Mouse (Mus musculus) spleen, adult 18-20 months (tissue): ENCODE measurements around the gene Emc9.

Experiments used
- DNase-seq, 2 experiments: peaks; one replicate each; pipeline ENCODE4 v3.0.0; 2022; ENCODE audit warnings: mixed read lengths in 2 of 2

Gene Emc9

GRCm38 (mm10) chr14:55560202-55561073 lies 24.7 kb downstream of the Emc9 start, which contains the start of gene A730061H03Rik:
Gene A730061H03Rik, minus strand, starts transcription at chr14:55560406.
- DNase-seq = peak; percentile 96 to 97

- DNase-seq = peak; percentile 82 to 85
These were observed 25.3 kb downstream of the Emc9 start, which contains the start of gene Dcaf11 for GRCm38 (mm10) chr14:55559799-55560201. Gene Dcaf11, plus strand, starts transcription at chr14:55560006.

GRCm38 (mm10) chr14:55558740-55559448 lies 26.2 kb downstream of the Emc9 start:
- DNase-seq = no peak

GRCm38 (mm10) chr14:55557587-55557986 lies 27.5 kb downstream of the Emc9 start:
- no peak for DNase-seq

GRCm38 (mm10) chr14:55557003-55557402 lies 28.1 kb downstream of the Emc9 start:
- peak; percentile 65 to 80 for DNase-seq

- no peak for DNase-seq
These were observed 29.3 kb downstream of the Emc9 start for GRCm38 (mm10) chr14:55555788-55556187.

GRCm38 (mm10) chr14:55554635-55555034 lies 30.5 kb downstream of the Emc9 start:
- DNase-seq = no peak

GRCm38 (mm10) chr14:55551794-55552193 lies 33.3 kb downstream of the Emc9 start:
- DNase-seq = no peak

GRCm38 (mm10) chr14:55551347-55551746 lies 33.8 kb downstream of the Emc9 start:
- DNase-seq = no peak

GRCm38 (mm10) chr14:55550191-55550590 lies 34.9 kb downstream of the Emc9 start:
- DNase-seq = no peak

GRCm38 (mm10) chr14:55544334-55544733 lies 40.8 kb downstream of the Emc9 start:
- no peak for DNase-seq

- DNase-seq = no peak
These were observed 42.8 kb downstream of the Emc9 start for GRCm38 (mm10) chr14:55542268-55542667.

- peak; percentile 88 to 89 for DNase-seq
These were observed 44.2 kb downstream of the Emc9 start for GRCm38 (mm10) chr14:55540787-55541321.

GRCm38 (mm10) chr14:55540067-55540786 lies 44.9 kb downstream of the Emc9 start, which contains the start of gene Pck2:
Gene Pck2, plus strand, starts transcription at chr14:55540266.
- peak; percentile 76 to 81 for DNase-seq

GRCm38 (mm10) chr14:55536116-55536745 lies 48.9 kb downstream of the Emc9 start:
- DNase-seq = peak in 1 of 2 experiments; percentile 58
